Mouse (Mus musculus): ENCODE data around the gene Hes5.

Hes5 gene

GRCm38 (mm10) chr4:154960690-154961225 is at the start of gene Hes5:
TSS of gene Hes5 (plus strand) at chr4:154960923.
- no peak for DNase-seq (ENCODE audit: low spot score)

- DNase-seq (ENCODE audit: low spot score): no peak
These were observed 49.1 kb upstream of the Hes5 start for GRCm38 (mm10) chr4:154911644-154912043.

DNA sequence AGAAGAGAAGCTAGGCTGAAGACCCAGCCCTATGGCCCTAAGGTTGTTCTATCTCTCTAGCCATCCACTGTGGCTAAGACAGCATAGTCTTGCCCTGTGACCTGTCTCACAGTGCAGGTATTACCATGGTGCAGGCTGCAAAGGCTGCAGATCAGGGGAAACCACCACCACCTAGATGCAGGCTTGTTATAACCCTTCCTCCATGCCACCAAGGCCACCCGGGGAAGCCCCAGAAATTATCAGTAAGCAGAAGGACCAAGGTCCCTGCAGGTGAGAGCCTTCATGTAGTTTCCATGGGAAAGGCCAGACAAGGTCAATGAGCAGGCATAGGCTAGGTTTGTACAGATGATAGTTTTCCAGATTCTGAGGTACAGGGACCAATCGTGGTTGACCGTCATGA is 46.9 kb upstream of the Hes5 start:
- no peak for DNase-seq (ENCODE audit: low spot score)

GRCm38 (mm10) chr4:154914252-154914651 is 46.5 kb upstream of the Hes5 start:
- no peak for DNase-seq (ENCODE audit: low spot score)

DNA sequence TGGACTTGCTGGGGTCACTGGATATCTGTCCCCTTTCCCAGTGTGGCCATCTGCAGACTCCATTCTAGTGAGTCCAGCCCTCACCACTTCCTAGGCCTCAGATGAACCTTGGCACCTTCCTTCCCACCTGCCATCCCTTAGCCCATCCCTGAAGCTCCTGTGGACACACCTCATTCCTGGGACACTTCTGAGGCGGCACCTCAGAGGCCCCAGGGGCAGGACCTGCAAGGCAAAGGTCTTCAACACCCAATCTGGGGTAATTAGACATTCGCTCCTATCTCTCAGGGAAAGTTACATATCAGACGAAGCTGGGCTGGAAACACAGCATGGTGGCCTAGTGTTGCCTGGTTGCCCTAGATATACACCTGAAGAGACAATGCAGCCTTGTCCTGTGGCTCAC is 46.0 kb upstream of the Hes5 start:
- no peak for DNase-seq (ENCODE audit: low spot score)

- no peak for DNase-seq (ENCODE audit: low spot score)
These were observed 45.4 kb upstream of the Hes5 start for GRCm38 (mm10) chr4:154915286-154915685.

- no peak for DNase-seq (ENCODE audit: low spot score)
These were observed 44.1 kb upstream of the Hes5 start for GRCm38 (mm10) chr4:154916662-154917061.

DNA sequence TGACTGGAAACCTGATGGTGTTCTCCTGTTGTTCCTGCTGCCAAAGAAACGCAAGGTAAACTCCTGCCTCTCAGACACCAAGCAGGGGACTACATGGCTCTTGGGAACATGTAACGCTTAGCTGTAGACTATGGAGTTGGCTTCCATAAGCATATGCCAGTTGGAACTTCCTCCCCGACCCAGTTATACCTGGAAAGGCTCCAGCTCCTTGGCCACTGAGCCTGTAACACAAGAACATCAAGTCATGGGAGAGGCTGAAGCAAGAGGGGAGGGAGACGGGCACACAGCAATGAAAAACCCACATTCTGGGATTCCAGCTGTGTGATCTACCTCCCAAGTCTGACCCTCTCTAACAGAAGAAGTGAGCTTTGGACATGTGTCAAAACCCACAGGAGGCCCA is 38.4 kb upstream of the Hes5 start:
- no peak for DNase-seq (ENCODE audit: low spot score)

DNA sequence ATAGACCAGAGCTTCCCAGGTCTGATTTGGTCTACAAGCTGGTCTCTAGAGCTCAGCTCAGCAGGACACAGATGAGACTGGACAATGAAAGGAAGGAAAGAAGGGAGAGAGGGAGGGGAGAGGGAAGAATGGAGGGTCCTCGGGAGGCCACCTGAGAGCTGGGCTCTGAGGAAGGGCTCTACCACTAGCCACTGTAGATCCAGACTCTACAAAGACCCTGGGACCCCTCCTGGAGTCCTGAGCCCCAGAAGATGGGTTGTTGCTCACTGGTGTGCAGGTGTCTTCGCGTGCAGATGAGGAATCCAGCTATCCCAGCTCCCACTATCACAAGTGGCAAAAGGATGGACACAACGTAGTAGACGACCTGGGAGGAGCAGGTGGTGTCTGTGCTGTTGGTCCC is 37.8 kb upstream of the Hes5 start:
- no peak for DNase-seq (ENCODE audit: low spot score)

DNA sequence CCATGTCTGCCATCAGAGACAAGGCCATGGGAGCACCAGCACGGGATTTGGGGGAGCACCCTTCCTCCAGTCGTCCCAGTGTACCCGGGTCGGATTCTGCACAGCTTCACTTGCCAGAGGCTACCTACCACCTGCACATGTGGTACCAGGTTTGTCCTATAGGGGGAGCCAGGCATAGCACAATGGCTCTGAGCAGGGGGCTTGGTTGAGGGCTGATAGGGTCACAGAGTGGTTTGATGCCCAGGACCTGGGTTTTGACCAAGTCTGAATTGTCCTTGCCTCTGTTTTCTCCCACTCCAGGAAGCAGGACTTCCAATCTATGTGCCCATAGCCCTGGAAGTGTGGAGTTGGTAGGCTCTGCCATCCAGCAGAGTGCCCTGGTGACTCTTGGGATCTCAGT is 35.3 kb upstream of the Hes5 start:
- no peak for DNase-seq (ENCODE audit: low spot score)

DNA sequence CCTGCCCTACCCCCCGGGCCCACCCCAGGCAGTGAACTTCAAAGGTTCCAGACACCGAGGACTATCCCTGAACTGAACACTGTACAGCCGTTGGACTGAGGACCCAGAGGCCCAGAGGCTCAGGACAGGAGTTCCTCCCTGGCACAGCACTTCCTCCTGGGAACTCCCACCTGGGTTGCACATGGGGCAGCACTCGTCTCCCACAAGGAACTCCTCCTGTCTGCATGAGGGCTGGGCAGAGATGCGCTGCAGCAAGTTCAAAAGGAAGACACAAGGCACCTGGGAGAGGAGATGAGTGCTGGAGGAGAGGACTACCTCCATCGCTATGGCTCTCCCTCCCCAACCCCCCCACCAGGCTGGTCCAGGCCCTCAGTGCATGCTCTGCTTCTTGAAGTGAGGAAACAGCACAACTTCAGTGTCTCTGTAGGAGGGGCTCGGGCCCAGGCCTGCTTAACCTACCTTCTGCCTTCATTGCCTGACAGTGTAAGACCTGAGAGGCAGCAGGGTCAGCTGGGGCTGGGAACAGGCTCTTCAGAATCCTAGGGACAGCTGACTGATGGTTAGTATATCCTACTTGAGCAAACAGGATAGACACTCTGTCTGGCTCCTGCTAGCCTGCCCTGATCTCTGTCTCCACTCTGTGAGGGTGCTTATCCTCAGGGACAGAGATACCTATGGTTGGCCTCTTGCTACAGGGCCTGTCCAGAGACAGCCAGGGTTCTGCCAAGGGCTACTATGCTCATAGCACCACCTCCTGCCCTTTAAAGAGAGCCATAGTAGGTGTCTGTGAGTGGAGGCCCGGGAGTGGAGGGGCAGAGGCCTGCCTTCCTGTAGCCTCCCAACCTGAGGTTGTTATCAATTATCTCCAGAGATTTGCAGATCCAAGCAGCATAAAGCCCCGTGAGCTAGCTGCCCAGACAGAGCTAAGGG is 33.5 kb upstream of the Hes5 start:
- DNase-seq (ENCODE audit: low spot score): no peak

- DNase-seq (ENCODE audit: low spot score): no peak
These were observed 32.8 kb upstream of the Hes5 start for GRCm38 (mm10) chr4:154927899-154928337.

- DNase-seq (ENCODE audit: low spot score): no peak
These were observed 32.2 kb upstream of the Hes5 start, which contains the start of gene Tnfrsf14 for GRCm38 (mm10) chr4:154928395-154929087. TSS of gene Tnfrsf14 (minus strand) at chr4:154928563.

DNA sequence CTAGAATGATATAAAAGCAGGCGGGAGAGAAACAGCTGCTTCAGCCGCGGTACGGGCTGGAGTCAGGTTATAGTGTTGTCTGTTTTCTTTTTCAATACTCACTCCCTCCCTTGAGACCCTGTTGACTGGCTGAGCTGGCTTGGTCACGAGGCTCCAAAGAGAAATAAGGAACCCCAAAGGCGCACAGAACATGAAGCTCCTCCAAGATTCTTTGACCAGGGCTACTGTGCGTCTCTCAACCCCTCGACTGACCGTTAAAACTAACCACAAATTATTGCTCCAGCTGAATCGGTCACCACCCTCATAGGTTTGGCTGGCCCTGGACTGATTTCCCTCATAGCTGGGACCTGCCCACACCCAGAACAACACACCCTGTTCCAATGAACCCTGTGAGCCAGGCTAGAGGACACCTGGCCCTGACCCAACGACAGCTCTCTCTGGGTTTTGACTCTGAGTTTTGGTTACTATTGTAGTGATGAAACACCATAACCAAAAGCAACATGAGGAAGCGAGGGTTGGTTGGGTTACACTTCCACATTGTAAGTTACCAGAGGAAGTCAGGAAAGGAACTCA is 31.5 kb upstream of the Hes5 start:
- DNase-seq (ENCODE audit: low spot score): no peak

- no peak for DNase-seq (ENCODE audit: low spot score)
These were observed 27.3 kb upstream of the Hes5 start for GRCm38 (mm10) chr4:154933306-154933907.

DNA sequence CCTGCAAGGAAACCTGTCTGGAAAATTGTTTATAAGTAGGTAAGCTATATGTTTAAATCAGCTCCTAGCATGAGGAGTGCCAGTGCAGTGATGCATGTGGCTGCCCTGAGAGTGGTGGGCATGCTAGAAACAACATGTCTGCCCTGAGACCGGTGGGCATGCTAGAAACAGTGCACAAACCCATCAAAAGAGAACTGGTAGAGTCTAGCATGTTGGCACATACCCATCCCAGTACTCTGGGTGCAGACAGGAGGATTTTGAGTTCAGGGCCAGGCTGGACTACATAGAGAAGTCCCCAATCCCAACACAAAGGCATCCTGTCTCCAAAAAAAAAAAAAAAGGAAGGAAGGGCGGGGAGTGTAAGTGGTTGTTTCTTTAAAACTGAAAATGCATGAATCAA is 25.9 kb upstream of the Hes5 start:
- no peak for DNase-seq (ENCODE audit: low spot score)

- DNase-seq (ENCODE audit: low spot score): no peak
These were observed 24.9 kb upstream of the Hes5 start for GRCm38 (mm10) chr4:154935788-154936187.

DNA sequence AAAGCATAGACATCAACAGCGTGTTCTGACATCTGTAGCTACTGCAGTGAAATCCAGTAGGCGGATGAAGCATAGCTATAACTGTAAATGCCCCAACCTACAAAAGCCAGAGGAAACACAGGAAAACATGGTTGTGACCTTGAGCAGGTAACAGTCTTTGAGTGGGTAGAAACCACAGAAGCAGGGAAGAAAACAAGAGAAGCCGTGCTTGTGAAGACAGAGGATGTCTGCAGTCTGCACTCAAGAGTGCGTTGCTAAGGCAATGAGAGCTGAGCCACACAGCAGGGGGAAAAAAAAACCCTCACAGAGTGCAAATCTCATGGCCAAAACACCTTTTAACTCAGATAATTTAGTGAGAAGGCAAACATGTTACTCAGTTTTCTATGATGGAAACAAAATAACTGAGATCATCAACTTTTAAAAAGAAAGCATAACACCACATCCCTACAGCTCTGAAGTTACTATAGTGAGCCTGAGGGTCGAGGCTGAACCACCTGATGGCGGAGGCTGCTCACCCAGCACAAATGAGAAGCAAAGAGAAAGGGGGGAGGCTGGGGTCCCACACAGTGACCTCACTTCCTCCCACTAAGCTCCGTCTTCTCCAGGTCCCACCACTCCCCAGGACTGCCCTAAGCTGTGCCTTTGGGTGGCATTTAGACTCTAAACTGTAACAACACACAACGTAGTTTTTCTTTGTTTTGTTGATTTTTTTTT is 24.0 kb upstream of the Hes5 start:
- no peak for DNase-seq (ENCODE audit: low spot score)

GRCm38 (mm10) chr4:154937746-154938145 is 23.0 kb upstream of the Hes5 start:
- no peak for DNase-seq (ENCODE audit: low spot score)

GRCm38 (mm10) chr4:154940156-154940555 is 20.6 kb upstream of the Hes5 start:
- DNase-seq (ENCODE audit: low spot score): no peak

GRCm38 (mm10) chr4:154941831-154942230 is 18.9 kb upstream of the Hes5 start:
- no peak for DNase-seq (ENCODE audit: low spot score)

Measured in yolk sac, embryonic 10.5 days (tissue).